Mouse (Mus musculus) cerebellum, adult 11 months (tissue): ENCODE results near the gene Atp5h.

Experiments used
- DNase-seq: peaks from one replicate; pipeline ENCODE4 v3.0.0; 2022

Gene Atp5h

GRCm38 (mm10) chr11:115366039-115366705 lies 53.6 kb downstream of the Atp5h start:
- no peak for DNase-seq
